Mouse (Mus musculus) layer of hippocampus, adult 8-10 months (tissue): ENCODE results near the gene Gdap1l1. TPM values are rescaled to one million over a fixed set of nuclear protein-coding genes. Genes with fewer than 3 reads are reported as not detected.

Source experiments
- DNase-seq, 2 experiments: peaks; one replicate each; pipeline ENCODE4 v3.0.0; 2022; ENCODE audit warnings: low spot score in 2 of 2
- total RNA-seq, 4 experiments: library from RNA; stranded (reverse); gene quantifications; 2 replicates each; pipeline ENCODE4 v1.2.4; 2022

Gdap1l1 gene
- total RNA-seq, 4 experiments from 2014 or later, result 65.7 to 69.2 (median 68.0) TPM

- DNase-seq, result no peak
These were observed 25.0 kb downstream of the Gdap1l1 start for GRCm38 (mm10) chr2:163463251-163463769.

- DNase-seq, result no peak
These were observed 25.7 kb downstream of the Gdap1l1 start for GRCm38 (mm10) chr2:163463998-163464397.

DNA sequence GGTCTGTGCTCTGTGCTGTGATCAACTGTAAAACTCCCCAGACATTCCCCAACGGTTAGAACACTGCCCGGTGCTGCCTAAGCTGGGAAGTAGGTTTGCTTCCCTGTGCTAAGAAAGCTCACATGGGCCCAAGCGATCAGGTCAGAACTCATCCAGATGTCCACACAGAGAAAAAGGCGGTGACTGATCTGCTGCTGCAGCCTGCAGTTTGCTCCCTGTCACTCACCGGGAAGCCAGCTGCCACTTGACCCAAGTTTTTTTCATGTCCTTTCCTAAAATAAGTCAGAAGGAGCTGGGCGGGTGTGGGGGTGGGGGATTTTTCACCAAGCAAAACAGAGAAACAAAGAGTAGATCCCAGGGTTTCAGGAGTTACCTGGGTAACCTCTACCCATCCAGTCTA is 26.3 kb downstream of the Gdap1l1 start:
- DNase-seq, result no peak

DNA sequence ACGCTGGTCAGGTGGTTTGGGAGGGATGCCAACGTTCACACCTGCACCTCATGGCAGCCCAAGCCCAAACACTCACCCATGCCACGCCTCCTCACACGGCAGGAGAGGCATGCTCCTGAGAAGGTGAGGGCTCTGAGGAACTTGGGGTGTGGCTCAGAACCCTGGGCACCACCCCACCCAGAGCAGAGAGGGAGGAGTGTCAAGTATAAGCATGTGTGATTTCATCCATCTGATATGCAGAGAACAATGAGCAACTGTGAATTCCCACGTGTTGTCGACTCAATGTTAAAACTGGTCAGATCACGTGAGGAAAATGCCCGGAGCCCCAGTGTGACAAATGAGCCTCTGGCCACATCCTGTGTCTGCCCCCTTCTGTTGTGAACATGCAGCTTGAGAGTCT is 28.5 kb downstream of the Gdap1l1 start:
- no peak for DNase-seq

DNA sequence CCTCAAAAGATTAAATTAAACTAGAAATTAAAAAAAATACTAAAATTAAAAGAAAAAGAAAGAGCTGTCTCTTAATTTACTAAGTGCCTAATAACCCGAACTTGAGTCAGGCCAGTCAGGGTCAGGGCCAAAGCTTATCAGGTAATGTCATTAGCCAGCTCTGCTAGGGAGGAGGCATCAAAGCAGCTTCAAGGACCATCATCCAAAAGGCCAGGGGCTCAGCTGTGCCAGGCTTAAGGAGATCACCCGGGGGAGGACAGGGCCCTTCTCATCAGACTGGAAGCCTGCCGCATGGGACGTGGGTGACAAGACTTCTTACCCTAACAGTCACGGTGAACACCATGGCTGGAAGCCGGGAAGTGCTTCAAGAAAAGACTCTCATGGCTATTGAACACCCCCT is 29.3 kb downstream of the Gdap1l1 start:
- no peak for DNase-seq

DNA sequence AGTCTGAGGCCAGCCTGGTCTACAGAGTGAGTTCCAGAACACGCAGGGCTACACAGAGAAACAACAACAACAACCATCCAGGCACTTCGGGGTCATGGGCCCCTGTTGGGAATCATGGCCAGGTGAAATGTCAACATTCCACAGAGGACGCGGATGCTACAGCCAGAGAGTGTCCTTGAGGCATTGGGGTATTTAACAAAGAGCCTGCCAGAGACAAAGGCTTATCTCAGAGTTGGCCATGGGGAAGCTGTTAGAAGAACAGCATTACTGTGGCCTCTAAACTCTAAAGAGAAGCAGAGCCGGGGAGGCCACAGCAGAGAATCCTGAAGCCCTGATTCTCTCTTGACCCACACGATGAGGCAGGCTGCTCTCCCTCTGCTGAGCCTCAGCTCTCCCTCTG is 30.6 kb downstream of the Gdap1l1 start:
- DNase-seq, result no peak

DNA sequence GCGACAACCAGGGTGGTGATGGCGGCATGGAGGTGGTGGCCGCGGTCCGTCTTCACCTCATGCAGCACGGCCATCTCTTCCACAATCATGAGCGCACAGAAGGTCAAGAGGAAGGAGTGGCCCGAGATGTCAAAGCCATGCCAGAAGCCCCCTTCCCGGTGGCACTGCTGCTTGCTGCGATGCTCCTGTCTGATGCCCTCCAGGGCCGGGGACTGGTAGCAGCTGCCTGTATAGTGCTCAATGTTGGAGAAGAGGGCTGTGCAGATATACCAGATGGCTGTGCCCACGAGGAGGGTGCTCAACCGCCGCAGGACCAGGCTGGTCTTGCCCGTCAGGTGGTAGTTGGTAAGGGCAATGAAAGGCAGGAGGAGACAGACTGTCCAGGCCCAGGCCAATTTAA is 31.4 kb downstream of the Gdap1l1 start:
- no peak for DNase-seq

- DNase-seq, result no peak
These were observed 32.9 kb downstream of the Gdap1l1 start for GRCm38 (mm10) chr2:163471136-163471535.

- no peak for DNase-seq
These were observed 33.6 kb downstream of the Gdap1l1 start for GRCm38 (mm10) chr2:163471710-163472465.

DNA sequence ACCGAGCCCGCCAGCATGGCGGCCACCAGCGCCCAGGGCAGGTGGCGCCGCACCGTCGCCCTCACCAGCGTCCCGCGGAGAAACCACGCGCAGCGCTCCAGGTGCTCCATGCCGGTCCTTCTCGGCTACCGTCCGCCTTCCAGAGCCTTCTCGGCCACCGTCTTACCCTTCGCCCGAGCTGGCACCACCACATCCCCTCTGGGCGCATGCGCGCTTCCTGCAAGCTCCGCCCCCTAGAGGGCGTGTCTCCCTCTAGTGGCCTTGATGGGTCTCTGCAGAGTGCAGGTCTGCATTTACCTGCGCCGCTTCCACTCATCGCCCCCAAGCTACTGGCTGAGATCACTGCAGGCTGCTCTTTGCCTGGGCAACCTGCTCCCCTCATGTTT is 34.2 kb downstream of the Gdap1l1 start, which contains the start of gene Fitm2:
Gene Fitm2 (minus strand): TSS at position 164 of the 386 bp plus-strand sequence.
- DNase-seq, result peak; percentile 92 to 98

DNA sequence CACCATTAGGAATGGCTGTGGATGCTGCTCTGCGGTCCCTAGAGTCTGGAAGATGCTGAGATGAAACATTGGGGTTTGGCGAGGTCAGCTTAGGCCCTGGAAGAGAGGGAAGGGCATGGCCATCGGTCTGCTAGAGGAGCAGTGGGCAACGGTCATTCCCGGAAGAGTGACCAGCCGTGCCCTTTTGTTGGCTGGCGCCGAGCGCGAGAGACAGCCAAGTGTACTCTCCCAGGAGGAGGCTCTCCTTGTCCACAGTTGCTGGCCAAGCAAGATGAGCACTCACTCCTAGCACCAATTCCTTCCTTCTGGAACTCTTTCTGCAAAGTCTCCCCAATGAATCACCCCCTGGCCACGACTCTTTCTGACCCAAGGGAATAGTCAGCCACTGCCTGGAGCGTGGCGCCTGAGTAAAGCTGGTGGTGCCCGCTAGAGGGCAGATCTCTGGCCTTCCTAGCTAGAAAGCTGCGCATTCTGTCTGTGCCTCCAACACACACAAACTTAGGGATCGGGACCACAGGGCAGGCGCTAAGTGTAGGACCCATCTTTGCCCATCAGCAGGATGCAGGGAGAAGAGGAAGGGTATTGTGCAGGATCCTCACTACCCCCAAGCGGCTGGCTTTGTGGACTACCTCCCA is 42.0 kb downstream of the Gdap1l1 start:
- no peak for DNase-seq

GRCm38 (mm10) chr2:163481539-163482029 is 43.3 kb downstream of the Gdap1l1 start:
- no peak for DNase-seq

GRCm38 (mm10) chr2:163487360-163487759 is 49.1 kb downstream of the Gdap1l1 start:
- DNase-seq, result no peak

GRCm38 (mm10) chr2:163489725-163490291 is 51.5 kb downstream of the Gdap1l1 start:
- no peak for DNase-seq

GRCm38 (mm10) chr2:163490656-163491055 is 52.4 kb downstream of the Gdap1l1 start:
- no peak for DNase-seq

GRCm38 (mm10) chr2:163491351-163491750 is 53.1 kb downstream of the Gdap1l1 start:
- DNase-seq, result no peak

- no peak for DNase-seq
These were observed 53.7 kb downstream of the Gdap1l1 start, which contains the start of gene R3hdml for GRCm38 (mm10) chr2:163492018-163492417. TSS of gene R3hdml (plus strand) at chr2:163492318.

DNA sequence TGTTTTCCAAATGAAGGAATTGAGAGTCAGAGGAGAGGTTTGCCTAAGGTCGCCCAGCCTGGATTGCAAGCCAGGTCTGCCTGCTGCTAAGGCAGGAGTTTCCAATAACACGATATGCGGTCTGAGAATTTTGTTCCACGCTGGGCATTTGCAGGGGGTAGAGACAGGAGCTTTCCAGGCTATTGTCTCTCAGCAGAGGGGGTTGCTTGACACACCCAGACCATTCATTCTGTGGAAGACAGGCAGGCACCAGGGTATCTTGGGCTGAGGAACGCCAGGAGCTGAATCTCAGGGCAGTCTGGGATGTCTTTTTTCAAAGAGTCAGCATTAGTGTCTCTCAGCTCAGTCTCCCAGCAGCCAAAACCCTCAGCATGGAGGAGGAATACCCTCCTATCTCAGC is 54.8 kb downstream of the Gdap1l1 start:
- no peak for DNase-seq

DNA sequence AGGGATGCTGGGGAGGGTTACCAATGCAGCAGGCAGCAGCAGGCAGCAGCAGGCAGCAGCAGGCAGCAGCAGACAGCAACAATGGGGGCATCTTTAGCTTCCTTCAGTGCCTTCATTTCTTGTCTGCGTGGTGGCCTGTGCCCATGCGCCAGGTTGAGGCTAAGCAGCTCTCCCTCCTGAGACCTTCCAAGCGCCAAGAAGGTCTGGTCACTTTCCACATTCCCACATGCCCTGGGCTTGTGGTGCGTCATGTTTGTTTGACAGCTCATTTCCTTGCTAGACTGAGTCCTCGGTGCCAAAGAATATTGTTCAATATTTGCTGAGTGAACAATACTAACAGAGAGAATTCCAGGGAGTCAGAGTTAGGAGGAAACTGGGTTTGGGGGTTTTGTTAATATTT is 55.7 kb downstream of the Gdap1l1 start:
- DNase-seq, result no peak

DNA sequence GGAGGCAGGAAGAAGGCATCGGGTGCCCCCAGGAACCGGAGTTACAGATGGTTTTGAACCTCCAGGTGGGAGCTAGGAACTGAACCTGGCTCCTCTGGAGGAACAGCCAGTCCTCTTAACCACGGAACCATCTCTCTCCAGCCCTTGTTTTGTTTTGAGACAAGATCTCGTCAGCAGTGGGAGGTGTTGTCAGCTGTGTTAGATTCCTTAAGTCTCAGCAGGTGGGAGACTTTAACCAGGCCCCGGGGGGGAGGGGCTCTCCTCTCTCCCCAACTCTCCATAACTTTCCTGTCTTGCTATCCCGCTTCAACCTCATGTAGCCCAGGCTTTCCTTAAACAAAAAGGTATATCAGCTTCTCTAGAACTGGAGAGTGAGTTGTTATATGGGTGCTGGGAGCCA is 56.2 kb downstream of the Gdap1l1 start:
- DNase-seq, result no peak

DNA sequence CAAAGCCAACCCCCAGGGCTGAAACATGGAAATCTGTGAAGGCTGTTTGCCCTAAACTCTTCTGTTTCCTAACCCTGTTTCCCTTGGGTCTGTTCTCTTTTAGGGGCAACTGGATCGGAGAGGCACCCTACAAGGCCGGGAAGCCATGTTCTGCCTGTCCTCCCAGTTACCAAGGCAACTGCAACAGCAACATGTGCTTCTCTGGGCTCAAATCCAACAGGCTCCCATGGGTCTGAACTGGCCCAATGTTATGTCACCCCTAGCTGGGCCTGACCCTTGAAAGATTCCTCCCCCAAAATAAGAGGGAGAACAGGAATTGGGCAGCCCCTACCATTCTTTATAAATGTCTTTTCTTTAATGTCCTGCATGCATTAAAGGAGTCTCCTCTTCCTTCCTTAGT is 63.9 kb downstream of the Gdap1l1 start:
- DNase-seq, result no peak

DNA sequence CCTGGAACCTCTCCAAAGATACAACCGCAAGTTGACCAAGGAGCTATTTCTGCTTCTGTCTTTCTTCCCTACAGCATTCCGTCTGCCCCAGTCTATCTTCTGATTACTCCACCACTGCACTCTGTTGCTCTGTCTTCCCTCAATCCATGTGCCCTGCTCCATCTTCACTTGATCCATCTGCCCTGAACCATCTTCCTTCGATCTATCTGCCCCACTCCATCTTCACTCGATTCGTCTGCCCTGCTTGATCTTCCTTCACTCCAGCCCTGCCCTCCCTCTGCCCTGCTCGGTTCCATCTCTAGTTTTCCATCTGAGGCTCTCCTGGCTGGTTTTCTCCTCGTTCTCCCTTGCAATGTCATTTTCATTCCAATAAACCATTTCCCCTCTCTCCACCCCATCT is 64.9 kb downstream of the Gdap1l1 start:
- DNase-seq, result no peak
